Mouse (Mus musculus) kidney, postnatal 14 days (tissue): ENCODE results near the gene Hoxb9.

Source experiments
- DNase-seq: peaks from one replicate; pipeline ENCODE4 v3.0.0; 2022; ENCODE audit warnings: mixed read lengths

Gene Hoxb9

GRCm38 (mm10) chr11:96270996-96271540, at the start of gene Hoxb9:
Hoxb9 (plus strand) TSS chr11:96271457.
- DNase-seq = peak; percentile 85

- no peak for DNase-seq
Observed at GRCm38 (mm10) chr11:96223813-96224212, 47.4 kb upstream of the Hoxb9 start.

GRCm38 (mm10) chr11:96227676-96228075, 43.6 kb upstream of the Hoxb9 start:
- no peak for DNase-seq

- DNase-seq = peak; percentile 67
Observed at GRCm38 (mm10) chr11:96234906-96235305, 36.4 kb upstream of the Hoxb9 start.

- peak; percentile 72 for DNase-seq
Observed at GRCm38 (mm10) chr11:96240211-96240610, 31.0 kb upstream of the Hoxb9 start.

- peak; percentile 84 for DNase-seq
Observed at GRCm38 (mm10) chr11:96250901-96251300, 20.4 kb upstream of the Hoxb9 start.

- peak; percentile 72 for DNase-seq
Observed at GRCm38 (mm10) chr11:96251480-96252031, 19.7 kb upstream of the Hoxb9 start.

GRCm38 (mm10) chr11:96252541-96253120, 18.6 kb upstream of the Hoxb9 start:
- no peak for DNase-seq

GRCm38 (mm10) chr11:96254221-96254620, 17.0 kb upstream of the Hoxb9 start:
- DNase-seq = peak; percentile 84

- DNase-seq = no peak
Observed at GRCm38 (mm10) chr11:96255111-96255995, 15.9 kb upstream of the Hoxb9 start.

- peak; percentile 38 for DNase-seq
Observed at GRCm38 (mm10) chr11:96255996-96256445, 15.2 kb upstream of the Hoxb9 start.

GRCm38 (mm10) chr11:96257141-96257540, 14.1 kb upstream of the Hoxb9 start:
- DNase-seq = peak; percentile 4

GRCm38 (mm10) chr11:96259038-96259437, 12.2 kb upstream of the Hoxb9 start:
- DNase-seq = peak; percentile 86

GRCm38 (mm10) chr11:96259511-96259910, 11.7 kb upstream of the Hoxb9 start:
- no peak for DNase-seq

GRCm38 (mm10) chr11:96260310-96260970, 10.8 kb upstream of the Hoxb9 start:
- DNase-seq = peak; percentile 64

GRCm38 (mm10) chr11:96261323-96261890, 9.8 kb upstream of the Hoxb9 start:
- DNase-seq = peak; percentile 93

- DNase-seq = peak; percentile 29
Observed at GRCm38 (mm10) chr11:96262262-96262830, 8.9 kb upstream of the Hoxb9 start.

GRCm38 (mm10) chr11:96263636-96264389, 7.4 kb upstream of the Hoxb9 start:
- DNase-seq = peak; percentile 10

- DNase-seq = peak; percentile 4
Observed at GRCm38 (mm10) chr11:96264390-96265020, 6.8 kb upstream of the Hoxb9 start.

- peak; percentile 92 for DNase-seq
Observed at GRCm38 (mm10) chr11:96265954-96266353, 5.3 kb upstream of the Hoxb9 start.
